Mouse (Mus musculus) erythroblast, embryonic 14.5 days (primary cell): ENCODE data around the gene Rtp3.

Experiments
- GATA1 ChIP-seq: IDR thresholded peaks from 2 replicates; pipeline ENCODE4 v1.6.1; 2012; ENCODE audit warnings: low read length, inconsistent platforms, mixed read lengths
- TAL1 ChIP-seq: IDR thresholded peaks from 3 replicates; pipeline ENCODE4 v1.6.1; 2012; ENCODE audit warnings: low read length, inconsistent platforms, mixed read lengths

DNA sequence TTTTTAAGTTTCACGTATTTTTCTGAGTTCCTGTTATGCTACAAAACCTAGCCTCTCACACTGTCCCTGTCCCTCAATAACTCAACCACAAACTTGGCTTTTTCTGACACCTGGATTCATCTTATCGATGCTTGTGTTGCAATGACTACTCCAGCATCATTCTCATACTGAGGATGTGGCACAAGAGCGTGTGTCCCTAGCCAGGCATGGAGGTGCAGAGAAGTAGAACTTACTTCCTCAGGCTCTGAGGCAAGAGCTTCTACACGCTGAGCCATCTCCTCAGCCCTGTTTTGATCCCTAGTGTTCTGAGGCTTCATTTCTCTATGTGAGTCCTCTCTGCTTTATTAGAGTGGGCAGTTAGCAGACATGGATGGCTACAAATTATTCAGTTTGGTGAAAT is 43.3 kb upstream of the Rtp3 start:
- TF ChIP-seq TAL1 = no peak
- no peak for TF ChIP-seq GATA1
